Mouse (Mus musculus) ES-E14 (cell line): ENCODE results near the gene Dnajc6.

ENCODE experiments used
- CHD2 ChIP-seq: IDR thresholded peaks from 2 replicates; pipeline ENCODE4 v1.6.1; 2014; ENCODE audit warnings: mild to moderate bottlenecking, low read depth, low read length, inconsistent platforms
- HCFC1 ChIP-seq: IDR thresholded peaks from 2 replicates; pipeline ENCODE4 v1.6.1; 2012; ENCODE audit warnings: low read length, inconsistent platforms, borderline replicate concordance; ENCODE audit not compliant: insufficient read depth
- ZC3H11A ChIP-seq: IDR thresholded peaks from 2 replicates; pipeline ENCODE4 v1.6.1; 2012; ENCODE audit warnings: low read depth, mild to moderate bottlenecking, inconsistent platforms, low read length, borderline replicate concordance
- ZNF384 ChIP-seq: IDR thresholded peaks from 2 replicates; pipeline ENCODE4 v1.6.1; 2012; ENCODE audit warnings: low read depth, low read length, inconsistent platforms

- TF ChIP-seq CHD2 (no peak), ZNF384 (no peak), ZC3H11A (no peak), HCFC1 (no peak)
Measured at GRCm38 (mm10) chr4:101505966-101506365, 9.5 kb downstream of the Dnajc6 start.
